Mouse (Mus musculus) gastrocnemius, adult 18-20 months (tissue): ENCODE results near the gene Dapk3. TPM values are rescaled to one million over a fixed set of nuclear protein-coding genes. Genes with fewer than 3 reads are reported as not detected.
A peak's percentile ranks its signal among the peaks of the same experiment; 100 is the strongest.
"Not testable (repeated sequence)": the region's sequence is repeated elsewhere in the genome, so short reads cannot be mapped to it uniquely, and the experiment has no call there.

Source experiments
- DNase-seq: peaks from one replicate; pipeline ENCODE4 v3.0.0; 2021; ENCODE audit warnings: low spot score
- total RNA-seq, 2 experiments: library from RNA; stranded (reverse); gene quantifications; 2 replicates each; pipeline ENCODE4 v1.2.3; 2021

Dapk3 gene
- total RNA-seq, 2 experiments from 2014 or later = 25.5 to 28.4 TPM

DNA sequence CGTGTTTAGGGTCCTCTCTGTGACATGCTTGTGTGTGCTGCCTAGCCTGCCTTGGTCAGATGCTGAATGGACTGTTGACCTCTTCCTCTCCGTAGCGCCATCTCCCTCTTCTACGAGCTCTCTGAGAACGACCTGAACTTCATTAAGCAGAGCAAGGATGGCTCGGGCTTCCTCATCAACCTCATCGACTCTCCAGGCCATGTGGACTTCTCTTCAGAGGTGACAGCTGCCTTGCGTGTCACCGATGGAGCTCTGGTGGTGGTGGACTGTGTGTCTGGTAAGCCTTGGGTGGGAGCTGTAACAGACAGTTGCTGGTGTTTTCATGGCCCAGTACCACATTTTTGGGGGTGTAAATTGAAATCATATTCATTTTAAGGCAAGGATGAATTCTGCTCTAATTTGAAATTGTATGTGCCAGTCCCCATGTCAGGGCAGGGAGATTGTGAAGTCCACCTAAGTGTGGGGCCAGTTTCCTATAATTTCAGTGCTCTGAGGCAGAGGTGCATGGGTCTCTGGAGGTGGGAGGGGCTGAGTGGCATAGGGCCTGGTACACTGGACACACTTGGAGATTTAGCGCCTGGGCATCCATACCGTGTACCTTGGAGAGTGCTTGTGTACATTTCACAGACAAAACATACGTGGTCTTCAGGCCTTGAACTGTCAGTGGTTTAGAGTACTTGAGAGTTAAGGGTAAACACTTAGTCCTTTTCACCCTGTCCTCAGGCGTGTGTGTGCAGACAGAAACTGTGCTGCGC lies 4.7 kb upstream of the Dapk3 start:
- no peak for DNase-seq

DNA sequence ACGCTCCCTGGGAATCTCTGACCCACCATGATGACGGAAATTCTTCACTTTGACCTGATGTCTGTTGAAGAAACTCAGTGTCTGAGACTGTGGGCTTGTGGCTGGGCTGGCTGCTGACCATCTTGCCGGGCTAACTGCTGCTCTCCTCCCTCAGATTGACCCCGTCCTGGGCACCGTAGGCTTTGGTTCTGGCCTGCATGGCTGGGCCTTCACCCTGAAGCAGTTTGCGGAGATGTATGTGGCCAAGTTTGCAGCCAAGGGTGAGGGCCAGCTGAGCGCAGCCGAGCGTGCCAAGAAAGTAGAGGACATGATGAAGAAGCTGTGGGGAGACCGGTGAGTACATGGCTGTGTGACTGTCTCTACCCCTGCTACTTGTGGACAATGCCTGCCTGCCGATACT lies 3.9 kb upstream of the Dapk3 start:
- no peak for DNase-seq

DNA sequence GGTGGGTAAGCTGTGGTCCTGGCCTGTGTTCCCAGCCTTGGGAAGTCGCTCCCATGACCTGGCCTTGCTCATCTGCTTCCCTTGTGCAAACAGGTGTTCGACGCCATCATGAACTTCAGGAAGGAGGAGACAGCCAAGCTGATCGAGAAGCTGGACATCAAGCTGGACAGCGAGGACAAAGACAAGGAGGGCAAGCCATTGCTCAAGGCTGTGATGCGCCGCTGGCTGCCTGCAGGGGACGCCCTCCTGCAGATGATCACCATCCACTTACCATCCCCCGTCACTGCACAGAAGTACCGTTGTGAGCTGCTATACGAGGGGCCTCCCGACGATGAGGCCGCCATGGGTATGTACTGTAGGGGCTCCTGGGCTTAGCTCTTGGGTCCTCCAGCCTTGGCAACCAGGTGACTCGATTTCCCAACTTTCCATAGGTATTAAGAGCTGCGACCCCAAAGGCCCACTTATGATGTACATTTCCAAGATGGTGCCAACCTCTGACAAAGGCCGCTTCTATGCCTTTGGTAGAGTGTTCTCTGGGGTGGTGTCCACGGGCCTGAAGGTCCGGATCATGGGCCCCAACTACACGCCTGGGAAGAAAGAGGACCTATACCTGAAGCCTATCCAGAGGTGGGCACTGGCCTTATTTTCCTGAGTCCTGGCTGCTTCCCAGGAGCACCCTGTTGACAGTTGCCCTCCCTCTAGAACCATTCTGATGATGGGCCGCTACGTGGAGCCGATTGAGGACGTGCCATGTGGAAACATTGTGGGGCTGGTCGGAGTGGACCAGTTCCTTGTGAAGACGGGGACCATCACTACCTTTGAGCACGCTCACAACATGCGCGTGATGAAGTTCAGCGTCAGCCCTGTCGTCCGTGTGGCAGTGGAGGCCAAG lies 3.1 kb upstream of the Dapk3 start:
- no peak for DNase-seq

GRCm38 (mm10) chr10:81180946-81181345 lies 1.9 kb upstream of the Dapk3 start:
- no peak for DNase-seq

GRCm38 (mm10) chr10:81181860-81182259 lies 945 bp upstream of the Dapk3 start:
- not testable (repeated sequence) for DNase-seq

GRCm38 (mm10) chr10:81183805-81184204 lies 1.0 kb downstream of the Dapk3 start, which contains the start of gene 4930442H23Rik:
TSS of gene 4930442H23Rik (minus strand) at chr10:81183849.
- DNase-seq = no peak

- no peak for DNase-seq
Observed at GRCm38 (mm10) chr10:81184765-81185164, 2.0 kb downstream of the Dapk3 start.

- DNase-seq = no peak
Observed at GRCm38 (mm10) chr10:81187161-81187560, 4.4 kb downstream of the Dapk3 start.

DNA sequence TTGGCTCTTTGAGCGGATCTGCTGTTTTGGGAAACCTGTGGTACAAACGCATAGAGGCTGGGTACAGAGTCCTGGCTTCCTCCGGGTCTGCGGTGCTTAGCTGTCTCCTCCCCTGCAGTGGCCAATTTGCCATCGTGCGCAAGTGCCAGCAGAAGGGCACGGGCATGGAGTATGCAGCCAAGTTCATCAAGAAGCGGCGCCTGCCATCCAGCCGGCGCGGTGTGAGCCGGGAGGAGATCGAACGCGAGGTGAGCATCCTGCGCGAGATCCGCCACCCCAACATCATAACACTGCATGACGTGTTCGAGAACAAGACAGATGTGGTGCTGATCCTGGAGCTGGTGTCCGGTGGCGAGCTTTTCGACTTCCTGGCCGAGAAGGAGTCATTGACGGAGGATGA lies 7.0 kb downstream of the Dapk3 start:
- no peak for DNase-seq

DNA sequence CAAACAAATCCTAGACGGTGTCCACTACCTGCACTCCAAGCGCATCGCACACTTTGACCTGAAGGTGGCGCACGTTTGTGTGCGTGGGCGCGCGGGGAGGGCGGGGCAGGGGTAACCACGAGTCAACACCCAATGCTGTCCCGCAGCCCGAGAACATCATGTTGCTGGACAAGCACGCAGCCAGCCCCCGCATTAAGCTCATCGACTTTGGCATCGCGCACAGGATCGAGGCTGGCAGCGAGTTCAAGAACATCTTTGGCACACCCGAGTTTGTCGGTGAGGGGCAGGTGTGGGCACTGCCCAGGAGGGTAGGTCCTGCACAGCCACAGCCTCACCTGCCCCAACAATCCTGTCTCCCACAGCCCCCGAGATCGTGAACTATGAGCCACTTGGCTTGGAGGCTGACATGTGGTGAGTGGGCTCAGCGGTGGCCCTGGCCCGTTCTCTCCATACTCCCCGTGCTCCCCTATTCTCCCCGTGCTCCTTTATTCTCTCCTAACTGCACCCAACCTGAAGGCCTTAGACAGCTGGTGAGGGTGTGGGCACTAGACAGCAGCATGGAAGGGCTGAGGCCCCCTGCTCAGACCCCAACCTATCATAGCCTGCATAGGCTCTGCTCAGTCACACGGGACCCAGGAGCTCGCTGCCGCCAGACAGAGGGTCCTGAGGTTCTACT lies 7.6 kb downstream of the Dapk3 start:
- DNase-seq = no peak

DNA sequence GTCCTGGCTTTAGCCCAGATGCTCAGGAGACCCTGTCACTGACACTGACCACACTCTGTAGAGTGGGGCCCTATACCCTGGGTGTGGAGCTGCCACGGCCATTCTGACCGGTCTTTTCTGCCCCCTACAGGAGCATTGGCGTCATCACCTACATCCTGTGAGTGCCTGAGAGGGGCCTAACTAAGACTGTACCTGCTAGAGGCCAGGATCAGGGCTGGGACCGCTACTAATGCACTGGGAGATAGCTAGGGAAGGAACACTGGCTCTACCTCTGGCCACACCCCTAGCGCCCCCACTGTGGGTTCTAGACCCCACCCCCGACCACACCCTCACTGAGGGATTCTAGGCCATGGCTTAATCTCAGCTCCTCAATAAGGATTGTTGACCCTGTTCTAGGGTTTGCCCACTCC lies 8.1 kb downstream of the Dapk3 start:
- no peak for DNase-seq

GRCm38 (mm10) chr10:81191342-81191982 lies 8.7 kb downstream of the Dapk3 start:
- DNase-seq = no peak

- peak; percentile 81 for DNase-seq
Observed at GRCm38 (mm10) chr10:81192270-81192967, 9.6 kb downstream of the Dapk3 start.

GRCm38 (mm10) chr10:81192968-81193501 lies 10.2 kb downstream of the Dapk3 start:
- DNase-seq = peak; percentile 64

GRCm38 (mm10) chr10:81193991-81194774 lies 11.4 kb downstream of the Dapk3 start:
- peak; percentile 85 for DNase-seq

DNA sequence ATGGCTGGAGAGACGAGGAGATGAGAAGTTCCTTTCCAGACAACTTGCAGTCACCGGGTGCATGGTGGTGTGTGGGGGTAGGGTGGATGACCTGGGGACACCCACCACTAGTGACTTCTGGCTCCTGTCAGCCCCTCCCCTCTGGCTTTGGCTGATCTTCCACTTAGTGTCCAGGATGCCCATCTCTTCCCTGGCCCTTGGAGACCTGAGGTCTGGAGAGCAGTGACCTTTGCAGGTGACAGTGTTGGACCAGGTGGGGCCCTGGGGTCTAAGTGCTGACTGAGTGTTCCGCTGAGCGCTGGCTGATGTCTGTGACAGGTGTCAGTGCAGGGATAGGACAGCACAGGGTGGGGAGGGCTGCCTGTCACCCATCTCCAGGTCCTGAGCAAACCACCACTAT lies 12.5 kb downstream of the Dapk3 start:
- DNase-seq = peak; percentile 81

- DNase-seq = peak; percentile 65
Observed at GRCm38 (mm10) chr10:81196470-81197065, 13.8 kb downstream of the Dapk3 start.

DNA sequence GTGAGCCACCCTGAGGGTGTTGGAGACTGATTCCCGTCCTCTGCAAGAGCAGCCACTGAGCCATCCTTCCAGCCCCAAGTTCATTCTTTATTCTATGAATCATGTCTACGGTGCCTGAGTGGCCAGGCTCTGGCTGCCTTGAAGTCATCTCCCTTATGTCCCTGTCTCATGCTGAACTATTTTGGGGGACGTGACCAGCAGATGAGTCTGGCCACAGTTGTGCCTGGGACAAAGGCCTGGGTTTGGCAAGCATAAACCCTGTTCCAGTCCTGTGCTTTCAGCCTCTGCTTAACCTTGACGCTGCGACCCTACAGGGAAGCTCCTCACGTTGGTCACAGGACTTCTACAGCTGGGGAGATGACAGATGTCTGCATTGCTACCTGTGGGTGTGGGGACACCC lies 14.5 kb downstream of the Dapk3 start:
- DNase-seq = peak; percentile 68

DNA sequence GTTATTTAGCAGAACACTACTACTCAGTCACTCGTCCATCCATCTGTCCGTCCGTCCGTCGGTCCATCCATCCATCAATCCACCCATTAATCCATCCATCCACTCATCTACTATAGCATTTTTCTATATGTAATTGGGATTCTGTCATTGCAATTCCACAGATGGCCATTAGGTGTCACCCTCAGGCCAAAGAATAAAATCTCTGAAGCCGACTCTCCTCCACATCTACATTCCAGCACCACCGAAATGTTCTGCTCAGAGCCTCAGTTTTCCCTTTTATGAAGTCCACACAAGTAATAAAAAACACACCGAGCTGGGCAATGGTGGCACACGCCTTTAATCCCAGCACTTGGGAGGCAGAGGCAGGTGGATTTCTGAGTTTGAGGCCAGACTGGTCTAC lies 15.4 kb downstream of the Dapk3 start:
- peak; percentile 71 for DNase-seq
